Mouse (Mus musculus) gastrocnemius, postnatal 14 days (tissue): ENCODE results near the gene Mc3r. TPM values are rescaled to one million over a fixed set of nuclear protein-coding genes. Genes with fewer than 3 reads are reported as not detected.

Experiments used
- DNase-seq: peaks from one replicate; pipeline ENCODE4 v3.0.0; 2021; ENCODE audit warnings: mixed read lengths
- intact Hi-C: fragments of 180-260 bp; cut with DNase I; formaldehyde crosslinking; loops from one replicate; pipeline ENCODE4 v1.15.1; 2025; ENCODE audit warnings: low total_unique reads
- long read RNA-seq, 2 experiments: library from polyadenylated mRNA; stranded (forward); transcript quantifications; one replicate each; pipeline ENCODE4 v2.0.0; 2021
- total RNA-seq, 2 experiments: library from RNA; stranded (reverse); gene quantifications; 2 replicates each; pipeline ENCODE4 v1.2.3; 2021

Gene Mc3r
- not detected for total RNA-seq
- long read RNA-seq, experiment 1, result 0 reads
- long read RNA-seq, experiment 2, result 0 reads

DNA sequence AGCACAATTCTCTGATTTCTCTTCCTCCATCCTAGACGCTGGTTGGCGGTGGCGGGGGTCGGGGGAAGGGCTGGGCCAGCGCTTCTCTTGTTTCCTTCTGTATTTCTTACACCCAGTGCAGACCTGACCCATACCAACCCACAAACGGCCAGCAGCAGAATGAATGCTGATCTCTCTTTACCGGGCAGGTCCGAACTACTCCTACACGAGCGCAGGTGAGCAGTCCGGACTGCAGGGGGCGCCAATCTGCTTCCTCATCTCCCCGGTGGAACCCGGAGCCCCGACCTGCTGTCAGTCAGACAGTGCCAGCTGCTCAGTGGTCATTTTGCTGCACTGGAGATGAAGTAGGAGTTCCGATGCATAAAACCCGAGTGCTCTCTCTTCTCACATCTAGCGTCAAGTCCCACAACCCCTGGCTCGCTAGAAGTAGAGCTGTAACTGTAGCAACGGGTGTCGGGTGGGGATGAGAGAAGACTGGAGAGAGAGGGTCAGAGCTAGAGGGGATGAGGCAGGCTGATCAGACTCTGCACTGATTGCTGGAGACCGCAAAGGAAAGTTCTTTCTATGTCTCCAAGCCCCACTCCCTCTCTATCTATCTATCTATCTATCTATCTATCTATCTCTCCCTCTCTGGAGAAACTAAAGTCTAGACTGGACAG lies at the start of gene Mc3r:
Gene Mc3r, plus strand, starts transcription at position 387 of the 659 bp plus-strand sequence.
- intact Hi-C loops, result no loop called here
- peak; percentile 12 for DNase-seq

DNA sequence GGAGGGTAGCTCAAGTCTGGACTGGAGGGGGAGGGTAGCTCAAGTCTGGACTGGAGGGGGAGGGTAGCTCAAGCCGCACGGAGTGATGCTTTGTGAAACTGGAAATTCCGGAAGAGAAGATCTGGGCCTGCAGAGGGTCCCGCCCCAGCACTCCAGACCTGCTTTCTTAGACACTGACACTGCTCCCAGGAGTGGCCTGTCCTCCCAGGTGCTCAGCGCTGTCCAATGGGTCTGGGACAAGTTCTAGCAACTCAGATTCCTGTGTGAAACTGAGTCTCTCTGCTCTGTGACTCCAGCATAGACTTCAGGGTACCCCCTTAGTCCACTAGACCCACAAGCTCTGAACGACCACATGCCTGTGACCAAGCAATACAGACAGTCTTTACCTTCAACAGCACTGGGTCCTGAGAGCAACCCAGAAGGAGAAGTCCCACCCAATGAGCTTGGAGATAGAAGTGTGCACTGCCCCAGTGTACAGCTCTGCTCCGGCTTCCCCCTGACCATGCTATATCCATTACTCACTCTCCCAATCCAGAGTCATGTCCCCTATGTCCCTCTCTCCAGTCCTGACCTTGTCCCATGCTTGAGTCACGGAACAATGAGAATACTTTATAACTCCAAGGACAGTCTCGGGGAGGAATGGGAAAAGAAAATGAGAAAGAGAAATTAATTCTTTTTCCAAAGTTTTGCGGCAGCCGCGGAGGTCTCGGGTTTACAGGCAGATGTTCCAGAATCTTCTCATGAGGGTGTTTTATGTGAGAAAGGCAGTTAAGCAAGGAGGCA lies 46.1 kb upstream of the Mc3r start:
- intact Hi-C loops, result no loop called here
- no peak for DNase-seq

DNA sequence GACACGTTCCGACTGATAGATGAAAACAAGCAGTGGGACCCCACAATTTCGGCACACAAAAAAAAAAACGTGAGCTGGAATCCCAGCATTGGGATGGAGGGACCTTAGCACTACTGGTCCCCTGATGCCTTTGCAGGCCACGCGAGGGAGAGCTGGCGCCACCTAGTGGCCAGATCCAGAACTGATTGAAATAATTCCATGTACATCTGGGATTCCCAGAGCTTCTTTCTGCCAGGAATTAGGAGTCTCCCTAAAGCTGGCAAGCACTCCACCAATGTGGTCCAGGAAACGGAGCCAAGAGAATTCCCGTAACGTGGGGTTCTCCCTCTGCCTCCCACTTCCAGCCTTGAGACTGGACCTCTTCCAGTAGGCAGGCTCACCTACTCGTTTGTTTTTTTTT lies 41.3 kb upstream of the Mc3r start:
- intact Hi-C loops, result no loop called here
- peak; percentile 68 for DNase-seq

DNA sequence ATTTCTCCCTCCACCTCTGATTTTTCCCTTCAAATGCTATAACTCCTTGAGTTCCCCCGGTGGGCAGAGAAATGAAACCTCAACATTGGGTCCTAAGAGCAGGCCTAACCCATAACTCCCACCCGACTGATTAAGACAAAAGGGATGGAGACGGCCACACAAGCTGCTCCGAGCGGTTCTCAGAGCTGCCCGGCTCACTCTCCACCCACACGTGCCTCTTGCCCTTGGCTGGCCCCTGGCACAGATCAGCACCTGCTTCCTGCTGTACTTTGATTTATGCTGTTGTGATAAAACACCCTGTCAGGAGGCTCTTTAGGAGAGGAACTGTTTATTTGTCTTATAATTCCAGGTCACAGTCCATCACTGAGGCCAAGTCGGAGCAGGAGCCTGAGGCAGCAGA lies 34.8 kb upstream of the Mc3r start:
- intact Hi-C loops, result loop anchor here (10.0 kb wide), 2 partner anchors 719 to 1299 kb away; no protein-coding TSS in a partner anchor
- DNase-seq, result no peak

DNA sequence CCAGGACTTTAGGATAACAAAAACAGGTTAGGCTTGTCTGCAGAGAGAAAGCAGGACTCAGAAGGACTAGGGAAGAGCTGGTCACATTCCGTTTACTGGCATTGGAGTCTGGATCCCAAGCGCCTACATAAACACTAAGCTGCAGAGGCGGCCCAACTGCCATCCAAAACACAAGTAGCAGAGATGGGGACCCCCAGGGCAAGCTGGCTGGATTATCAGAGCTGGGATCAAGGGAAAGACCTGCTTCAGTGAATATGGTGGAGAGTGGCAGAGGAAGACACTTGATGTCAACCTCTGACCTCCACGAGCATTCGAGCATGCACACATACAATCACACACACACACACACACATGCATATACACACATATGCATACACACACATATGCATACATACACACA lies 34.0 kb upstream of the Mc3r start:
- intact Hi-C loops, result loop anchor here (10.0 kb wide), 2 partner anchors 720 to 1300 kb away; no protein-coding TSS in a partner anchor
- DNase-seq, result no peak

DNA sequence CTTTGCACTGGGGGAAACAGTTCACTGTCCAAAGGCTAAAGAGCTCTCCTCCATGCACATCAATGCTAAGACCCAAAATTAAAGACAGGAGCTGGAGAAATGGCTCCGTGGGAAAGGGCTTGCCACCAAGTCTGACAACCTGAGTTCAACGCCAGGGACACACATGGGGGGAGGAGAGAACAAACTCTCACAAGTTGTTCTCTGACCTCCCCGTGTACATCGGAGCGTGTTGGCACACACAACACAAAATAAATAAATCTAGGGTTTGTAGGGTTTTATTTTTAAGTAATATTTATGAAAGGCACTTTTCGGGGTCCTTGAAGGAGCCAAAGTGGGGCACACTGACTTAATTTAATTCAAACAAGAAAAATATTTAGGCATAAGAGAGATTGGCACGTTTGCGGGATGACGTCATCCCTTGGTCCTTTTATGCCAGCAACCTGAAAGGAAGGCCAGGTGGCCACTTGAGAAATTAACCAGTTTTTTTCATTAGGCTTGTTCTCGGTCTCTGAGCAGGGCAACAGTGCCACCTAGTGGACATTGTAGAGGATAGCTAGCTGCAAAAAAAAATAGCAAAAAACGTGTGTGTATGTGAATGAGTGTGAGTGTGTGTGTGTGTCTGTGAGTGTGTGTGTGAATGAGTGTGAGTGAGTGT lies 32.7 kb upstream of the Mc3r start:
- DNase-seq, result peak; percentile 28
- intact Hi-C loops, result loop anchor here (10.0 kb wide), 2 partner anchors 721 to 1301 kb away; no protein-coding TSS in a partner anchor

DNA sequence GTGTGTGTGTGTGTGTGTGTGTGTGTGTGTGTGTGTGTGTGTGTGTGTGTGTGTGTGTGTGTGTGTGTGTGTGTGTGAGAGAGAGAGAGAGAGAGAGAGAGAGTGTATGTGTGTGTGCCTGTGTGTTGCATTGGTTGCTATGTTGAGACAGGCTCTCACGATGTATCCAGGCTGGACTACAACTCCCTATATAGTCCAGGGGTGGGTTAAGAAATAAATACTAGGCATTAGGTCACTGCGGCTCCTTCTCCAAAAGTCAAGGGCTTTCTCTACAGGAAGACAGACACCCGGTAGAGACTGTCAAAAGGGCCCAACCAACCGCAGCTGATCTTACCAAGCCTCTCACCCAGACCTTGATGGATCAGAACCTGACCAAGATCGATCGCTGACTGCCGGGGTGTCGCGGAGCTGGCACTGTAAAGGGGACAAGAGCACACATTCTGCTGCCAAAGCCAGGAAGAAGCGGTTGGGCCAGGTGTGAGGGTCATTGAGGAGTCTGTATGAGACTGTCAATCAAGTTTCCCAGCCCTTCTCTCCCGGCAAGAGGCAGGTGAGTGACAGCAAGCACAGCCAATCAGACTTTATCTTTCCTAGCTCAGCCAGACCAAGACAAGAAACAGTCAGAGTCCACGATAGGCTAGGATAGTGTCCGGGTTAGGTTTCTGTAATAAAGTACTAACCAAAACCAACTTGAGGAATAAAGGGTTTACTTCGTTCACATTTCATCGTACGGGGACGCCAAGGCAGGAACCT lies 32.0 kb upstream of the Mc3r start:
- intact Hi-C loops, result loop anchor here (10.0 kb wide), 2 partner anchors 722 to 1302 kb away; no protein-coding TSS in a partner anchor
- DNase-seq, result no peak

DNA sequence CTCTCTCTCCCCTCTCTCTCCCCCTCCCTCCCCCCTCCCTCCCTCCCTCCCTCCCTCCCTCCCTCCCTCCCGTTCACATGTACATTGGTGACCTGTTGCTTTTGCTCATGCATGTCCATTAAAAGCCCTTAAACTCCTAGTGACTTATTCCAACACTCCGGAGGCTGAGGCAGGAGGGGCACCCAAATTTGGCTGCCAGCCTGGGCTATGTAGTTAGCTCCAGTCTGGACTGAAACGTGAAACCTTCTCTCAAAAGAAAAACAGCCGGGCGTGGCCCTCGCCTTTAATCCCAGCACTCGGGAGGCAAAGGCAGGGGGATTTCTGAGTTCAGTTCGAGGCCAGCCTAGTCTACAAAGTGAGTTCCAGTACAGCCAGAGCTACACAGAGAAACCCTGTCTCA lies 30.4 kb upstream of the Mc3r start:
- intact Hi-C loops, result loop anchor here (10.0 kb wide), 2 partner anchors 723 to 1303 kb away; no protein-coding TSS in a partner anchor
- DNase-seq, result no peak

DNA sequence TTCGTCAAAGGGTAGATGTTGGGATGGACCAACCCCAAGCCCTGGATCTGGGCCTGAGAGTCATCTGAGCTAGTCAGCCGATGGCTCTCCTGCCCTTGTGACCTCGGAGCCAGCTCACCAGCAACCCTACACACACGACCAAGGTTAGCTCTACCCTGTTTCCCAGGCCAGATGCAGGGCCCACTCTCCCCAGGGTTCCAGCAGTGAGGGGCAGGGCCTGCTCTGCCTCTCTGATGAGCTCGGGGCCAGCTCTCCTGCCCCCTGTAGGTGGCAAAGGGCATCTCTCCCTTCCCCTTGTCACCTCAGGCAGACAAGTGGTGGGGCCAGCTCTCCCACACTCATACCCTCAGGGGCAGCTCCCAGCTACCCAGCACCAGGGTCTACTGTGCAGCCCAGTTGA lies 29.1 kb upstream of the Mc3r start:
- no peak for DNase-seq
- intact Hi-C loops, result loop anchor here (10.0 kb wide), 2 partner anchors 724 to 1304 kb away; no protein-coding TSS in a partner anchor

DNA sequence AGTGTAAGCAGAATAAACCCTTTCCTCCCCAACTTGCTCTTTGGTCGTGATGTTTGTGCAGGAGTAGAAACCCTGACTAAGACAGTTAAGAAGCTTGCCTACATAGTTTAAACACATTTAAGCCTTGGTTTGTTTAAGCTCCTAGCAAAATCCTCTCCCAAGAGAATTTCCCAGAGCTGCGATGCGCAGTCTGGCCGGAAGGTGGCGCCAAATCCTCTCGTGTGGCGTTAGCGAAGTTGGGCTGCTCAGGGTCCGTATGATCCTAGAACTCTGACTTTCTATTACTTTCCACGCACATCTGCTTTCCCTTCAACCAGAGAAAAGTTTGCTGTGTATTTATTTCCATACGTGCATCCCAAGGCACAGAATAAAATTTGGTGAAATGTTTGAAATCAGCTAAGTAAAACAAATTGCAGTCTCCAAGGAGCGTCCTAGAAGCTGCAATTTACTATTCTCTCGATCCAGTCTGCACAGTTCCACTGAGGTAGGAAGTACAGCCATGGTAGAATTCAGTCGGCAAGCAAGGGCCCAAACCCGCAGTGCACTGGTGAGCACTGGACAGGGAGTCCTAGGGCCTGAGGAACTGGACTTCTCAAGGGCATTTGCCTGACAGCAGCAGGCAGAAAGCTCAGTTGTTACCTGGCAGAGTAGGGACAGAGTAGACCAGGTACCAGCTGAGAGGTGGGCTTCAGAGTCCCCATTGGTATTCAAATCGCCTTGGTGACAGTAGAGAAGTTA lies 26.5 kb upstream of the Mc3r start:
- peak; percentile 43 for DNase-seq
- intact Hi-C loops, result loop anchor here (5.0 to 10.0 kb wide), 2 partner anchors 105 to 283 kb away; no protein-coding TSS in a partner anchor

DNA sequence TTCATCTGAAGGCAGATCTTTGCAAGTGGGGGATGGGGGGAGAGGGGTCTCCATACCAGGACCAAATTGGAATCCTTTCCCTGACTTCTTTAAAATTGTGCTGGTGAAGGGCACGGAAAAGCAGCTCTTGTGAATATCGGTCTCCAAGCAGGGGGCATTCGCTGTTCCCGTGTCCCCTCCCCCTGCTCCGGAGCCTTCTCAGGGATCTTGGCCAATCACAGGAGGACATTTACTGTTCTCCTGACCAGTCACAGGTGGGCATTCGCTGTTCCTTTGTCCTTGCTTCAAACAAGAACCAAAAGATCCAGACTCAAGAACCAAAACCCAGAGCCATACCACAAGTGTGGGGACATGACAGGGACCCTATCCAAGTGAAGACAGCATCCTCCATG lies 25.9 kb upstream of the Mc3r start:
- DNase-seq, result no peak
- intact Hi-C loops, result loop anchor here (5.0 to 10.0 kb wide), 2 partner anchors 105 to 282 kb away; no protein-coding TSS in a partner anchor

DNA sequence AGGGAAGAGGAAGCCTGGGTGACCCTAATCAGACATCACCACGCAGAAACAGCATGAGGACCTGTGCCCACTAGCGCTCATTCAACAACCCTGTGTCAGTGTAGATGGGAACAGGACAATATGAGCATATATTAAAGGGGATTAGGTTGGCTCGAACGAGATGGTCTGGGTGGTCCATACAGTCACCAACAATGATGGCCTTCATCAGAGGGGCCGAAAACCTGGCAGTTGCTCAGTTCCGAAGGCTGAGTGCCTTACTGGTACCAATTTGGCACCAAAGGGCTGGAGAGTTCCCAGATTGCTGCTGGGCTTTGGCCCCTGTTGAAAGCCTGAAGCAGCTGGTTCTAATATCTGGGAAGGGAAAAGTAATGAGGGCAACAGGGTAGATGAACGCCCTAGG lies 25.4 kb upstream of the Mc3r start:
- intact Hi-C loops, result loop anchor here (5.0 to 10.0 kb wide), 2 partner anchors 104 to 282 kb away; no protein-coding TSS in a partner anchor

DNA sequence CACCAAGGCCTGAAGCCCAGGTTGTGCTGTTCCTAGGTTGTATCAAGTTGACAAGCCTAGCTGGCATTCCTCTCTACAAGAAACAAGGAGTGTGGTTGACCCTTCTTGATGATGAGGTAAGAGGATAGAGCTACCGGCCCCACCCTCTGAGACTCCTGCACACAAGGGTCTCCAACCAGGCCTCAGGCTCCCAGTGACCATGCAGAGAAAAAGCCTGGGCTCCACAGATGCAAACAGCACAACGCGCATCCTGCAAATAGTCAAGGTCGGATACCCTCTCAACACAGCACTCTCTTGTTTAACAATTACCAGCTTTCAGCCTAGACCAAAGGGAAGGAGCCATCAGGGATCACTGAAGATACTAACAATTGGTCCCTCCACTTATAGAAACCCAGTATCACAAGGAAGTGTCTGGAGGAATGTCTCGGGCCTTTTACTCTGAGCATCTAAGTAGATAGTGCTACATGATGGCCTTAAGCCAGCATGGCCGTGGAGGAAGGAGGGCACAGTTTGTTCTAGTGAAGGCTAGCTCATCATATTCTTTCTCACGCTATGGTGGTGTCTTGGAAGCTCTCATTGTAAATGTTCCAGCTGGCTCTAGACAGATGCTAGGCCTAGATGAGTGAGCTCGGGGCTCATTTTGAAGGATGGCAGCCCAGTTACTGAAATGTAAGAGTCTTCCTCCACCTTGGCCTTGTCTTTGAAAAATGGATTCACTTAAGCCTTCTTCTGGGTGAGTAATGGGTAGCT lies 24.7 kb upstream of the Mc3r start:
- DNase-seq, result no peak
- intact Hi-C loops, result loop anchor here (5.0 to 10.0 kb wide), 2 partner anchors 104 to 281 kb away; no protein-coding TSS in a partner anchor

More for the DNA sequence above, 25.4 kb upstream of the Mc3r start:
- DNase-seq, result no peak

DNA sequence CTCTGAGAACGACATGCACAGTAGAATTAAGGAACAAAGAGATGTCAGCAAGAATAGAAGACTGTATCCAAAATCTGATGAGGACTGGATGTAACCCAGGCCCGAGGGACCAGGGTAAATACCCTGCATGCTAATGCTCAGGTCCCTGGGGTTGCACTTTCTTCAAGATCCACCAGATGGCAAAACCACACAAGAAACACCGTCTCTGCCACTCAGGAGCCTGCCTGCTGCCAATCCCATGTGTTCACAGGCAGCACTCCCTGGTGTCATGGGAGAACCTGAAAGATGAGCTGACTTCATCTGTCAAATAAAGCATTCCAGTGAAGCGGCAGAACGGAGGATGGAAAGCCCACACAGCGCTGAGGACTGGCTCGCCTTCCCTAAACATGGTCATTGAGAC lies 21.3 kb upstream of the Mc3r start:
- intact Hi-C loops, result loop anchor here (10.0 kb wide), 1 partner anchor 278 kb away; no protein-coding TSS in a partner anchor
- no peak for DNase-seq

DNA sequence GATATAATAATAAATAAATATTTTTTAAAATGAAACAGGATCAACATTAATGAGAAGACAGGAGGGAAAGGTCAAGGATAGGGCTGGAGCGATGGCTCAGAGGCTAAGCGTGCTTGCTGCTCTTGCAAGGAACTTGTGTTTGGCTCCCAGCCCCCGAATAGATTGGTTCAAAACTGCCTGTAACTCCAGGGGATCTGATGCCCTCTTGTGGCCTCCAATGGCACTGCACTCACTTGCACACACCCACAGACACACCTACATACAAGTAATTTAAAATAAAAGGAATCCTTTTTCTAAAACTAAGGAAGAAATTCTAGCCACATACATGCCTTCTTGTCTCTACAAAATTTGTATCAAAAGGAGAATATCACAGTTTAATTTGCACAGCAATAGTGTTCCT lies 20.5 kb upstream of the Mc3r start:
- intact Hi-C loops, result loop anchor here (10.0 kb wide), 1 partner anchor 277 kb away; no protein-coding TSS in a partner anchor
- DNase-seq, result no peak

DNA sequence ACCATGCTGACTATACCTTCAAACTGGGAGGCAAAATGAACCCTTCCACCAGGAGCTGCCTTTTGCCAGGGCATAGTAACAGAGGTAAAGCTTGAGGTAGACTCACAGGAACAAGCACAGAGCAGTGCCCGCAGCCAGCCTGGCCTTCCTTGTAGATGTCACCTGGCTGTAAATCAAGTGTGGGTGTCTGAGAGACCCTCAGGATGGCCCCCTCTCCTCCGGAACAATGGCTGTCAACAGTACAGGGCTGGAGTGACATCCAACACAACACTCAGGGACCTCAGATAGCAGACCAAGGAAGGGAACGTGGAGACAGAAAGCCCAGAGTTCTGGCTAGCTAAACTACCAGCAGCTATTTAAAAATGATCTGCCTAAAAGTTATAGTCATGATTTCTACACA lies 19.1 kb upstream of the Mc3r start:
- DNase-seq, result no peak
- intact Hi-C loops, result loop anchor here (10.0 kb wide), 1 partner anchor 276 kb away; no protein-coding TSS in a partner anchor

DNA sequence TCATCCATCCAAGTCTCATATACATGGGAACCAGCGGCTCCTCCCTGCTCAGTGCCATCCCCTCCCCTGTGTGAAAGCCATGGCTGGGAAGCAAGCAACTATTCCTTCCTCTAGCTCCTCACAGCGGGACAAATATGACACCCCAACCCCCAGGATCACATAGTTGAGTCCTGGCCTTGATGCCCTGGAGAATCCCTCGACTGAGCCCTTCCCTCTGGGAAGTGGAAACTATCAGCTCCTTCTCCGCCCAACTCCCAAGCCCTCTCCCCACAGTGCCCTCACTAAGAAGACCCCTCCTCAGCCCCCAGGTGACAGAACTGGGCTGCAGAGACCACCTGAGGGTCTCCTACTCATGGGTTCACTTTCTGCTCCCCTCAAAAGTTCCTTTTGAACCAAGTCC lies 18.2 kb upstream of the Mc3r start:
- DNase-seq, result no peak
- intact Hi-C loops, result no loop called here

DNA sequence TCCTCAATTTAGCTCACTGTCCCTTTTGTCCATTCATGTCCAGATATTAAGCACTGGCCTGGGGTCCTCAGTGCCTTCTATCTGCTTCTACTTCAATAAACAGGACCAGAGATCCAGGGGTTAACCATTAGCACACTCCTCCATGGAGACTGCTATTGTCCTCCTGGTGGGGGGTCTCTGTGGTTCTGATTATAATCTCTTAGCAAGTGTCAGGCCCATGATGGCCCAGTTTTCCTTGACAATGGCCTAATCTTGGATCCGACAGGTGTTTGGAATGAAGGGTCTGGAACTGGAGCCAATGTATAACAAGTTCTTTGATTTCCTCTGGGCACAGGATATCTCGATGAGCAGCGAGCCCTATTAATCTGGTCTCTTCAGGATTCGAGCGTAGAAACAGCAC lies 10.1 kb upstream of the Mc3r start:
- intact Hi-C loops, result no loop called here
- no peak for DNase-seq
